Mouse (Mus musculus): ENCODE measurements around the gene Gfra1. TPM values are rescaled to one million over a fixed set of nuclear protein-coding genes. Genes with fewer than 3 reads are reported as not detected.

Gfra1 gene
- polyA plus RNA-seq, 1 experiment from 2014 or later = 22.5 TPM

DNA sequence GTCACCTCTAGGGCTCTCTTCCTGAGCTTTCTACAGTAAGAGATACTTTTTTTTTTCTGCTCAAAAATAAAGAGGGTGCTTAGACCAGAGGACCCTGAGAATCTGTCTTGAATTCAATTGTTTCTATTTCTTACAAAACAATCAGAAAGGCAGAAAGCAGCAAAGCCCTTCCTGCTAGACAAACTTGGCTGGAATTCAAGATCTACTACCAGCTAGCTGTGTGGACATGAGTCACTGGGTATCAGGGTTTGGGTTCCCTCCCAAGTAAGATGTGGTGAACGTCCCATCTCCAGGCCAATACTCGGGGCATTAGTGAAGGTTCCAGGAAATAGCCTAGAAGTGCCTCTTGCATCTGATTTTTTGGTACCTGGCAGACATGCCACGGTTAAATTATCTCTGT is 18.8 kb downstream of the Gfra1 start:
- DNase-seq (ENCODE audit: low spot score) (no peak), ATAC-seq (ENCODE audit: low read depth) (no peak)
- no peak overlapping the region for H3K4me2 ChIP-seq (ENCODE audit: low read depth, low read length)
- H3K27ac ChIP-seq (replicated peaks; ENCODE audit: low read depth, low read length) = no peak overlapping the region
- WGBS = 66% methylated on average over 3 of the region's 3 CpGs
- H3K27me3 ChIP-seq (replicated peaks; ENCODE audit: control insufficient read depth, insufficient read depth, low read length) = no peaks in the 10 kb centered on the region
- 0 out of 2 replicates have a peak, but pooled peaks cover 13% of the 10 kb centered on the region for H3K4me1 ChIP-seq (ENCODE audit: control insufficient read depth, insufficient read depth, low read length)
- H3K4me3 ChIP-seq (ENCODE audit: low read depth, low read length) = no peak overlapping the region
- no peaks in the 10 kb centered on the region for H3K36me3 ChIP-seq (ENCODE audit: control insufficient read depth, insufficient read depth, low read length)
- H3K9me3 ChIP-seq (ENCODE audit: control insufficient read depth, low read length) = no peaks in the 10 kb centered on the region
- H3K9ac ChIP-seq (ENCODE audit: low read depth, low read length) = no peak overlapping the region

DNA sequence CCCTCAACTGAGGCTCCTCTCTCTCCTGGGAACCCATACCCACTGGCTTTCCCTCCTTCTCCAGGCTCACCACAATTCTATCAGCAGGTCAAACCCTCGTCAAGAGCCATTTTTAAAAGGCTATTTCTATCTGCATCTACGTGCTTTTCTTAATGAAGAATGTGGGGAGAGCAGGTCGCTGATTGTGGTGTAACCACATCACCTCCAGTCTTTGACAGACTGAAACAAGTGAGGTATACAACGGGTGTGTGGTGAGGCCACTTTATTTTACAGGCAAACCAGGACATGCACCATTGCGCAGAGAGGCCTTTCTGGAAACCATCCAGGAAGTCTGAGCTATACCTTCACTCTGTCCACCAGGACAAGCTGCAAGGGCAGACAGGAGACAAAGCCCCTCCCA is 19.8 kb downstream of the Gfra1 start:
- Histone ChIP-seq H3K9me3 (ENCODE audit: control insufficient read depth, low read length) (no peaks in the 10 kb centered on the region), H3K36me3 (ENCODE audit: control insufficient read depth, insufficient read depth, low read length) (no peaks in the 10 kb centered on the region), H3K27ac (replicated peaks; ENCODE audit: low read depth, low read length) (no peak overlapping the region), H3K4me3 (ENCODE audit: low read depth, low read length) (no peak overlapping the region), H3K4me1 (ENCODE audit: control insufficient read depth, insufficient read depth, low read length) (0 out of 2 replicates have a peak, but pooled peaks cover 13% of the 10 kb centered on the region), H3K9ac (ENCODE audit: low read depth, low read length) (no peak overlapping the region), H3K4me2 (ENCODE audit: low read depth, low read length) (no peak overlapping the region), H3K27me3 (replicated peaks; ENCODE audit: control insufficient read depth, insufficient read depth, low read length) (no peaks in the 10 kb centered on the region)
- WGBS = 77% methylated on average over 5 of the region's 5 CpGs
- no peak for DNase-seq (ENCODE audit: low spot score)
- ATAC-seq (ENCODE audit: low read depth) = no peak

DNA sequence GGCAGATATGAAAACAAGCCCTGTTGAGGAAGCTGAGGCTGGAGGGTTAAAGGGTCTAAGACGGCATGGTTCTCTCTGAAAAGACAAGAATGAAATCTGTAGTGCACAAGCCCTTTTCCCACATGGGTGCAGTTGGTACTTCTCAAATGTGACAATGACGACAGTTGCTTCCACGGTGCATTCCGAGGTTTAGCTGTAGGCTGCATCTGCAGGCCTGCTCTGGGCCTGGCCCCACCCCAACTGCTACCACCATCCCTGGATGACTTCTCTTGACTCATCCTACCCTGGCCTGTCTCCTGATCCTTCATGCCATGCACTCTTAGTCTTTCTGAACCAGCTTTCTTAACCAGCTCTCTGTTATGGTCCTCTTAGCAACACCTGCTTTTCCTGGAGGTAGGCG is 22.9 kb downstream of the Gfra1 start:
- Histone ChIP-seq H3K36me3 (ENCODE audit: control insufficient read depth, insufficient read depth, low read length) (no peaks in the 10 kb centered on the region), H3K4me1 (ENCODE audit: control insufficient read depth, insufficient read depth, low read length) (0 out of 2 replicates have a peak, but pooled peaks cover 14% of the 10 kb centered on the region), H3K27me3 (replicated peaks; ENCODE audit: control insufficient read depth, insufficient read depth, low read length) (no peaks in the 10 kb centered on the region), H3K9ac (ENCODE audit: low read depth, low read length) (no peak overlapping the region), H3K4me3 (ENCODE audit: low read depth, low read length) (no peak overlapping the region), H3K27ac (replicated peaks; ENCODE audit: low read depth, low read length) (no peak overlapping the region), H3K9me3 (ENCODE audit: control insufficient read depth, low read length) (no peaks in the 10 kb centered on the region), H3K4me2 (ENCODE audit: low read depth, low read length) (no peak overlapping the region)
- DNase-seq (ENCODE audit: low spot score) (peak; percentile 72), ATAC-seq (ENCODE audit: low read depth) (no peak)
- WGBS = 54% methylated on average over 5 of the region's 5 CpGs

DNA sequence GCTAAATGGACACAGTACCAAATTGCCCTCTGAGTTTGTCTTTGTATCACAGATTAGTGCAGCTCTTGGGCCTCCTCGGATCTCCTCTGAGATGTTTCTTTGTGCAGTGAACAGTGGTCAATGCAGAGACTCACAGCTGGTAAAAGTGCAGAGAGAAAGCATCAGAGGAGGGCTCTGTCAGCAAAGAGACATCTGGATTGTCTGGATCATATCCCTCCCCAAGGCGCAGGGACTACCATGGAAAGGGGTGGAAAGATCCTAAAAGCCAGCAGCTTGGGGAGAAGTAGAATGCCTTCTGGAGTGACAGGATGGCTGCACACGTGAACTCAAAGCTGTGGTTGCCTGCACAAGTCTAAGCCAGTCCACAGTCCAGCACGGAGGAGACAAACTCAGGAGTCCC is 27.2 kb downstream of the Gfra1 start:
- H3K4me3 ChIP-seq (ENCODE audit: low read depth, low read length) = no peak overlapping the region
- H3K27ac ChIP-seq (replicated peaks; ENCODE audit: low read depth, low read length) = no peak overlapping the region
- H3K4me2 ChIP-seq (ENCODE audit: low read depth, low read length) = no peak overlapping the region
- H3K9ac ChIP-seq (ENCODE audit: low read depth, low read length) = no peak overlapping the region
- 0 out of 2 replicates have a peak, but pooled peaks cover 10% of the 10 kb centered on the region for H3K4me1 ChIP-seq (ENCODE audit: control insufficient read depth, insufficient read depth, low read length)
- no peaks in the 10 kb centered on the region for H3K27me3 ChIP-seq (replicated peaks; ENCODE audit: control insufficient read depth, insufficient read depth, low read length)
- WGBS = 87% methylated on average over 4 of the region's 4 CpGs
- H3K36me3 ChIP-seq (ENCODE audit: control insufficient read depth, insufficient read depth, low read length) = no peaks in the 10 kb centered on the region
- DNase-seq (ENCODE audit: low spot score) (no peak), ATAC-seq (ENCODE audit: low read depth) (no peak)
- H3K9me3 ChIP-seq (ENCODE audit: control insufficient read depth, low read length) = no peaks in the 10 kb centered on the region

DNA sequence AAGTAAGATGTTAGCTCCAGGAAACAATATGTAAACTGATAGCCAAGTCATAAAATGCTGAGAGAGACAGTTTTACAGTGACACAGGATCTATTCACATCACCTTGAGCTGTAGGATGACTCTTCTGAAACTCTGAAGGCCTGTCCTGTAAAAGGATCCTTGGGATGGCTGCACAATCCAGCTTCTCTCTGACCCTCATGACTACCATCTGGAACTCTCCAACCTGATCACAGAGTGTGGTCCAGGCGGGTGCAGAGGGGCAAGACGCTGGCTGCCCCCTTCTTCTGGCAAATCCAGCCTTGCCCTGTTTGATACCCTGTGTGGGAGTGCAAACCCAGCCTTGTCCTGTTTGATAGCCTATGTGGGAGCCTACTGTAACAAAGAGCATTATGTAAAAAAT is 28.4 kb downstream of the Gfra1 start:
- Histone ChIP-seq H3K4me3 (ENCODE audit: low read depth, low read length) (no peak overlapping the region), H3K4me1 (ENCODE audit: control insufficient read depth, insufficient read depth, low read length) (0 out of 2 replicates have a peak, but pooled peaks cover 3% of the 10 kb centered on the region), H3K9ac (ENCODE audit: low read depth, low read length) (no peak overlapping the region), H3K27me3 (replicated peaks; ENCODE audit: control insufficient read depth, insufficient read depth, low read length) (no peaks in the 10 kb centered on the region), H3K27ac (replicated peaks; ENCODE audit: low read depth, low read length) (no peak overlapping the region), H3K4me2 (ENCODE audit: low read depth, low read length) (no peak overlapping the region), H3K9me3 (ENCODE audit: control insufficient read depth, low read length) (no peaks in the 10 kb centered on the region), H3K36me3 (ENCODE audit: control insufficient read depth, insufficient read depth, low read length) (no peaks in the 10 kb centered on the region)
- DNase-seq (ENCODE audit: low spot score) (no peak), ATAC-seq (ENCODE audit: low read depth) (no peak)
- 97% methylated on average over 2 of the region's 2 CpGs for WGBS

DNA sequence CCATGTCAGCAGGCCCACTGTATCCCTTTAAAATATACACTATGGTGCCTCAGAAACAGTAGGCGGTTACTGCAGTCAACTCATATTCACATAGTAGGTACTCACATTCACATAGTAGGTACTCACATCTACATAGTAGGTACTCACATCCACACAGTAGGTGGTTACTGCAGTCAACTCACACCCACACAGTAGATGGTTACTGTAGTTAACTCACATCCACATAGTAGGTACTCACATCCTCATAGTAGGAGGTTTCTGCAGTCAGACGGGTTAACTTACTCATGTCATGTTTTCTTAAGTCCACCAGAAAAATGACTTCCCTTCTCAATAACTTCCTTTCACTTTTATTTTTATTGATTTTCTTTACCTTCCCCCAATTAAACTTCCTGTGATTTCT is 30.8 kb downstream of the Gfra1 start:
- H3K4me2 ChIP-seq (ENCODE audit: low read depth, low read length) = no peak overlapping the region
- no peaks in the 10 kb centered on the region for H3K9me3 ChIP-seq (ENCODE audit: control insufficient read depth, low read length)
- WGBS = 94% methylated on average over 2 of the region's 2 CpGs
- DNase-seq (ENCODE audit: low spot score) = no peak
- no peak for ATAC-seq (ENCODE audit: low read depth)
- no peak overlapping the region for H3K9ac ChIP-seq (ENCODE audit: low read depth, low read length)
- peaks cover under 1% of the 10 kb centered on the region for H3K4me1 ChIP-seq (ENCODE audit: control insufficient read depth, insufficient read depth, low read length)
- H3K36me3 ChIP-seq (ENCODE audit: control insufficient read depth, insufficient read depth, low read length) = no peaks in the 10 kb centered on the region
- no peak overlapping the region for H3K27ac ChIP-seq (replicated peaks; ENCODE audit: low read depth, low read length)
- no peaks in the 10 kb centered on the region for H3K27me3 ChIP-seq (replicated peaks; ENCODE audit: control insufficient read depth, insufficient read depth, low read length)
- H3K4me3 ChIP-seq (ENCODE audit: low read depth, low read length) = no peak overlapping the region

DNA sequence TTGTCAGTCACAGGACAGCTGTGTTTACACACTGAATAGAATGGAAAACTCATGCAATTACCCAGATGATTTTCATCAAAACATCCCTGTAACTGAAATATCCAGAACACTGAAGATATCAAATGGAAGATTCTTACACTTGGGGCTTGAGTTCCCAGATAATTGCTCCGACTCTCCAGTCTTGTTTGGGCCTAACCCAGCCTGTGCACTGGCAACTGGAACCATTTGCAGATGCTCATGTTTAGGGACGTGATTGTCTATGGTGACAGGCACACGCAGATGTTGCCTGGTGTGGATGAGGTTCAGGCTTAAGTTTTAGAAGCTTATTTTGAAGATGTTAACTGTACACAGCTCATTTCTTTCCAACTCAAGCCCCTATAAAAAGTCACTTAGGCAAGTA is 31.5 kb downstream of the Gfra1 start:
- DNase-seq (ENCODE audit: low spot score) (peak; percentile 57), ATAC-seq (ENCODE audit: low read depth) (no peak)
- H3K9me3 ChIP-seq (ENCODE audit: control insufficient read depth, low read length) = no peaks in the 10 kb centered on the region
- no peak overlapping the region for H3K4me3 ChIP-seq (ENCODE audit: low read depth, low read length)
- H3K27ac ChIP-seq (replicated peaks; ENCODE audit: low read depth, low read length) = no peak overlapping the region
- H3K4me1 ChIP-seq (ENCODE audit: control insufficient read depth, insufficient read depth, low read length) = peaks cover 8% of the 10 kb centered on the region
- H3K4me2 ChIP-seq (ENCODE audit: low read depth, low read length) = no peak overlapping the region
- 43% methylated on average over 3 of the region's 3 CpGs for WGBS
- H3K9ac ChIP-seq (ENCODE audit: low read depth, low read length) = no peak overlapping the region
- no peaks in the 10 kb centered on the region for H3K27me3 ChIP-seq (replicated peaks; ENCODE audit: control insufficient read depth, insufficient read depth, low read length)
- H3K36me3 ChIP-seq (ENCODE audit: control insufficient read depth, insufficient read depth, low read length) = no peaks in the 10 kb centered on the region

DNA sequence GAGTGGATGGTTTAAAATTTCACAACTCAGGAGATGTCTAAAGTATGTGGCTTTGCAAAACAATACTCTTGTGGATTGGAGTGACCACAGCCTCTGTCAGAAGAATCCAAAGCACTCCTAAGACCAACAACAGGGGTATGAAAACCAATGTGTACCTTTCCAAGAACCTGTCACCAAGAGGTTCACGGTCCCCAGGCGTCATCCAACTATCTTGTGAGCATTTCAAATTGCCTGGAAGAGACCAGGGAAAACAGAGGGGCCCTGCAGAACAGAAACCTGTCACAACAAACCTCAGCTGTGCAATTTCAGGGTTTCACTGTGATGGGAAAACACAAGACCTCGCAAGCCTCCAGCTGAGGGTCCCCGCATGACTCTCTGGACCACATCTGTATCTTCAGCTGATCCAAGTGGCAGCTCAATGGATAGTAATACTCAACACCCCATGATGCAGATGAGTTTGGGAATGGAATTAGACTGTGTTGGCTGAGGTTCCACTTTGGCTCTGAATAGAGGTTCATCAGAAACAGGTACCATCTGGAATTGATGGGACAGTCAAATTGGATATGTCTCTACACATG is 32.7 kb downstream of the Gfra1 start:
- peak; percentile 71 for DNase-seq (ENCODE audit: low spot score)
- H3K27ac ChIP-seq (replicated peaks; ENCODE audit: low read depth, low read length) = no peak overlapping the region
- 76% methylated on average over 4 of the region's 4 CpGs for WGBS
- H3K9ac ChIP-seq (ENCODE audit: low read depth, low read length) = no peak overlapping the region
- peaks cover 10% of the 10 kb centered on the region for H3K4me1 ChIP-seq (ENCODE audit: control insufficient read depth, insufficient read depth, low read length)
- no peaks in the 10 kb centered on the region for H3K36me3 ChIP-seq (ENCODE audit: control insufficient read depth, insufficient read depth, low read length)
- no peaks in the 10 kb centered on the region for H3K27me3 ChIP-seq (replicated peaks; ENCODE audit: control insufficient read depth, insufficient read depth, low read length)
- peak; percentile 27; the same call in 1 of the 2 replicates for ATAC-seq (ENCODE audit: low read depth)
- no peak overlapping the region for H3K4me2 ChIP-seq (ENCODE audit: low read depth, low read length)
- no peaks in the 10 kb centered on the region for H3K9me3 ChIP-seq (ENCODE audit: control insufficient read depth, low read length)
- H3K4me3 ChIP-seq (ENCODE audit: low read depth, low read length) = no peak overlapping the region

DNA sequence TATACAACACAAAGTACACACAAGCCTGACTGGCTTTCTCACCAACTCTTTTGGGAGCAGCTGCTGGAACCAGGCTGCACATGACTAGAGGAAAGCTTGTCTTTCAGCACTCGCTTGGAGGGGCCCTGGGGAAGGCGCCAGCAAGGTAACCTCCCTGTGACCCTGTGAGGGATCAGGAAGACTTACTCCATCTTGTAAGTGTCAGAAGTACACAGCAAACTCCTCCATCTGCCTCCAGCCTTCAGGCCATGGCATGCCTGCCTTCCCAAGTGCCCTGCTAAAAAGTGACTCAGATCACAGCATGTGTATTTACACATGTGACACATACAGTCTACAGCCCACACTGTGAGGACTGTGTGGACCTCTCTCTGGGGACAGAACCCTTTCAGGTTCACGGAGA is 36.0 kb downstream of the Gfra1 start:
- Histone ChIP-seq H3K27ac (replicated peaks; ENCODE audit: low read depth, low read length) (0 out of 2 replicates have a peak overlapping the region, but pooled peaks have one; percentile 10), H3K4me1 (ENCODE audit: control insufficient read depth, insufficient read depth, low read length) (peaks cover 10% of the 10 kb centered on the region), H3K4me2 (ENCODE audit: low read depth, low read length) (no peak overlapping the region), H3K9me3 (ENCODE audit: control insufficient read depth, low read length) (no peaks in the 10 kb centered on the region), H3K4me3 (ENCODE audit: low read depth, low read length) (no peak overlapping the region), H3K27me3 (replicated peaks; ENCODE audit: control insufficient read depth, insufficient read depth, low read length) (no peaks in the 10 kb centered on the region), H3K36me3 (ENCODE audit: control insufficient read depth, insufficient read depth, low read length) (no peaks in the 10 kb centered on the region), H3K9ac (ENCODE audit: low read depth, low read length) (0 out of 2 replicates have a peak overlapping the region, but pooled peaks have one; percentile 4)
- 24% methylated on average over 3 of the region's 3 CpGs for WGBS
- peak; percentile 85 for ATAC-seq (ENCODE audit: low read depth)
- DNase-seq (ENCODE audit: low spot score) = peak; percentile 88

Measured in embryonic facial prominence, embryonic 14.5 days (tissue).